Mouse (Mus musculus) urinary bladder, postnatal 36 days (tissue): ENCODE results near the gene Bsn.

Experiments used
- DNase-seq, 2 experiments: peaks; one replicate each; pipeline ENCODE4 v3.0.0; 2022; ENCODE audit warnings: low spot score in 2 of 2, mixed read lengths in 1 of 2

Bsn gene

GRCm38 (mm10) chr9:108093586-108093985, 96.6 kb downstream of the Bsn start:
- no peak for DNase-seq

GRCm38 (mm10) chr9:108090611-108091120, 99.5 kb downstream of the Bsn start:
- DNase-seq, result no peak

GRCm38 (mm10) chr9:108085261-108085660, 104.9 kb downstream of the Bsn start:
- no peak for DNase-seq

- no peak for DNase-seq
These were observed 106.6 kb downstream of the Bsn start for GRCm38 (mm10) chr9:108083561-108083960.

- no peak for DNase-seq
These were observed 107.2 kb downstream of the Bsn start, which contains the start of gene Rnf123 for GRCm38 (mm10) chr9:108082988-108083431. Rnf123 (minus strand) TSS chr9:108083346.

- DNase-seq, result no peak
These were observed 107.6 kb downstream of the Bsn start for GRCm38 (mm10) chr9:108082549-108082948.

GRCm38 (mm10) chr9:108080168-108080567, 110.0 kb downstream of the Bsn start, which contains the start of gene Mst1:
Mst1 (plus strand) TSS chr9:108080436.
- DNase-seq, result peak in 1 of 2 experiments; percentile 50

- DNase-seq, result no peak
These were observed 116.8 kb downstream of the Bsn start for GRCm38 (mm10) chr9:108073141-108073930.

GRCm38 (mm10) chr9:108072481-108072924, 117.7 kb downstream of the Bsn start:
- no peak for DNase-seq

- no peak for DNase-seq
These were observed 118.4 kb downstream of the Bsn start for GRCm38 (mm10) chr9:108071801-108072200.

- DNase-seq, result no peak
These were observed 120.7 kb downstream of the Bsn start for GRCm38 (mm10) chr9:108069529-108069928.

- no peak for DNase-seq
These were observed 121.2 kb downstream of the Bsn start for GRCm38 (mm10) chr9:108069007-108069406.

GRCm38 (mm10) chr9:108067900-108068299, 122.3 kb downstream of the Bsn start:
- DNase-seq, result peak; percentile 76 to 84

- no peak for DNase-seq
These were observed 123.0 kb downstream of the Bsn start for GRCm38 (mm10) chr9:108067199-108067598.

- peak; percentile 49 to 50 for DNase-seq
These were observed 124.6 kb downstream of the Bsn start for GRCm38 (mm10) chr9:108065491-108066011.

GRCm38 (mm10) chr9:108063361-108063760, 126.8 kb downstream of the Bsn start:
- no peak for DNase-seq

GRCm38 (mm10) chr9:108062142-108062541, 128.0 kb downstream of the Bsn start:
- no peak for DNase-seq

- no peak for DNase-seq
These were observed 131.9 kb downstream of the Bsn start for GRCm38 (mm10) chr9:108058291-108058690.

- DNase-seq, result no peak
These were observed 133.0 kb downstream of the Bsn start for GRCm38 (mm10) chr9:108057262-108057562.

- DNase-seq, result no peak
These were observed 133.6 kb downstream of the Bsn start for GRCm38 (mm10) chr9:108056361-108057261.

GRCm38 (mm10) chr9:108055661-108056237, 134.4 kb downstream of the Bsn start:
- DNase-seq, result no peak

GRCm38 (mm10) chr9:108055061-108055460, 135.1 kb downstream of the Bsn start:
- no peak for DNase-seq
